In the genomic region with DNA sequence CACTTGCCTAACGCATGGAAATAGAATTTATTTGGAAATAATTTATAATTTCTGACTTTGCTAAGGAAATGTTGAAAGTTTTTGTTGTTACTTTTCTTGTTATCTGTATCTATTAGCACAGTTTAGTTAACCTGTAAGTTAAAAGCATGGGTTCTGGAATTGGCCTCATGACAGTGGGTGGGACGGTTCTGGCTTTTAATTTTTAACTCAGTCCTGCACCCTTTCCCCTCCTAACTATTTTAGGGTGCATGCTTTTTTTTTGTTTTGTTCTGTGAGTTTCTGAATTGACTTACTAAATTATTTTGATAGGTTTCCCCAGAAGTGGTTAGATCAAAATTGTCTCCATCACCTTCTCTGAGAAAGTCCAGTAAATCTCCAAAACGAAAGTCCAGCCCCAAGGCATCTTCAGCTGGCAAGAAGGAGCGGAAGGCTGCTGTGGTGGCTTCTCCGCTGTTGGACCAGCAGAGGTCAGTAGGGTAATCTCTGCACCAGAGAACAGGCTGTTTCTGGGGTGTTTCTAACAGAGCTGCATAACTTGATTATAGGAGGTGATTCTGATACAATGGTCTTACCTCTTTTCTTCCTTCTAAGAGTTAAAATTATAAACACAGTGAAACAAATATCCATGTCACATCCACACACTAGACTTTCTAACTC, we compare ENCODE assay signal across 12 mouse cellular contexts. TPM values are rescaled to one million over a fixed set of nuclear protein-coding genes. Genes with fewer than 3 reads are reported as not detected.
DNase-seq lines count a peak whose midpoint lies in the region; ATAC-seq and TF ChIP-seq lines count a peak whose summit lies in the region.
"Had no signal": no experiment of that assay in that cellular context is flagged by ENCODE, and none has a peak within 500 bp of the region (broad histone marks: within the 10 kb centered on the region; RNA-seq: fewer than 3 reads in every experiment).

No protein-coding gene starts in this region.

- no peak for ATAC-seq in CD4-positive, CD25-positive, alpha-beta regulatory T cell, adult 4 months
- no peak for ATAC-seq in limb, embryonic 14.5 days (ENCODE audit: low FRiP score, low read depth)

- H3K36me3 ChIP-seq in limb, embryonic 14.5 days (ENCODE audit: control insufficient read depth, insufficient read depth, low read length): peaks cover 9% of the 10 kb centered on the region; the same call in 1 of the 2 replicates
- peaks cover 10% of the 10 kb centered on the region; the same call in 1 of the 2 replicates for H3K36me3 ChIP-seq in limb, embryonic 10.5 days

- H3K9ac ChIP-seq in limb, embryonic 14.5 days (ENCODE audit: low read depth, low read length, severe bottlenecking): no peak overlapping the region
- H3K9ac ChIP-seq: embryonic facial prominence, embryonic 13.5 days had no signal

- H3K27me3 ChIP-seq in limb, embryonic 14.5 days (ENCODE audit: control insufficient read depth, insufficient read depth, low read length): no peaks in the 10 kb centered on the region
- H3K27me3 ChIP-seq in limb, embryonic 10.5 days (ENCODE audit: low read depth, poor library complexity, severe bottlenecking): no peaks in the 10 kb centered on the region
- H3K27me3 ChIP-seq: embryonic facial prominence, embryonic 13.5 days had no signal

- H3K27ac ChIP-seq in limb, embryonic 14.5 days (replicated peaks; ENCODE audit: low read depth, low read length): no peak overlapping the region
- H3K27ac ChIP-seq in limb, embryonic 10.5 days: no peak overlapping the region
- H3K27ac ChIP-seq in olfactory bulb, adult 2 months (ENCODE audit: insufficient read depth, low read depth, low read length): no peak overlapping the region
- H3K27ac ChIP-seq: embryonic facial prominence, embryonic 13.5 days had no signal

- DNase-seq in CD4-positive, CD25-positive, alpha-beta regulatory T cell, adult 2 months (ENCODE audit: low read depth, low spot score): peak; percentile 4
- DNase-seq in limb, embryonic 14.5 days (ENCODE audit: low spot score): peak; percentile 30
- no peak for DNase-seq in limb, embryonic 10.5 days (ENCODE audit: low spot score)
- DNase-seq in embryo, embryonic 9.5 days (ENCODE audit: extremely low spot score): peak; percentile 14
- no peak for DNase-seq in adrenal gland, postnatal 10 days
- no peak for DNase-seq in heart, adult 9 months (ENCODE audit: low spot score in 2 of 2)
- DNase-seq: adrenal gland, postnatal 25 days; heart, adult 18-20 months; thymus, postnatal 14 days had no signal

- no peaks in the 10 kb centered on the region for H3K4me1 ChIP-seq in limb, embryonic 14.5 days (ENCODE audit: control insufficient read depth, insufficient read depth, low read length)
- no peaks in the 10 kb centered on the region for H3K4me1 ChIP-seq in limb, embryonic 10.5 days
- no peaks in the 10 kb centered on the region for H3K4me1 ChIP-seq in olfactory bulb, adult 2 months (ENCODE audit: control insufficient read depth, insufficient read depth, low read length)
- H3K4me1 ChIP-seq: embryonic facial prominence, embryonic 13.5 days had no signal

- H3K9me3 ChIP-seq in limb, embryonic 14.5 days (ENCODE audit: control insufficient read depth, low read length): no peaks in the 10 kb centered on the region
- no peaks in the 10 kb centered on the region for H3K9me3 ChIP-seq in limb, embryonic 10.5 days (replicated peaks)
- H3K9me3 ChIP-seq: embryonic facial prominence, embryonic 13.5 days had no signal

- no peak overlapping the region for H3K4me3 ChIP-seq in limb, embryonic 14.5 days (replicated peaks; ENCODE audit: low read length)
- no peak overlapping the region for H3K4me3 ChIP-seq in limb, embryonic 10.5 days
- no peak overlapping the region for H3K4me3 ChIP-seq in olfactory bulb, adult 2 months (ENCODE audit: insufficient read depth, low read depth, low read length)
- H3K4me3 ChIP-seq: embryonic facial prominence, embryonic 13.5 days had no signal

- TF ChIP-seq CTCF in olfactory bulb, adult 2 months (IDR thresholded peaks at IDR 0.05; ENCODE audit: insufficient read depth, low read depth, low read length): peak; percentile 30; the same call in 1 of the 2 replicates

- 60% methylated on average over 5 of the region's 5 CpGs for WGBS in limb, embryonic 14.5 days
- 71% methylated on average over 5 of the region's 5 CpGs for WGBS in limb, embryonic 10.5 days
- WGBS in olfactory bulb, adult 2 months: 53% methylated on average over 5 of the region's 5 CpGs

- TF ChIP-seq POLR2A in limb, embryonic 14.5 days (IDR thresholded peaks at IDR 0.05; ENCODE audit: borderline replicate concordance, extremely low read depth, insufficient read depth, insufficient read length): no peak
- TF ChIP-seq POLR2A in olfactory bulb, adult 2 months (IDR thresholded peaks at IDR 0.05; ENCODE audit: insufficient read depth, low read depth, low read length): no peak

- H3K4me2 ChIP-seq in limb, embryonic 14.5 days (replicated peaks; ENCODE audit: low read depth, low read length, severe bottlenecking): no peak overlapping the region
- H3K4me2 ChIP-seq: embryonic facial prominence, embryonic 13.5 days had no signal

RNA-seq across cellular contexts. Expression of a gene that starts 25.3 kb away (rescaled TPM):
- 10 to 100 TPM; 21.7 to 23.9 TPM for polyA plus RNA-seq in CD4-positive, CD25-positive, alpha-beta regulatory T cell, adult 4 months (2017; shearing (Covaris generic))
- polyA plus RNA-seq in limb, embryonic 14.5 days (2012; rRNA removed): 19.5 and 24.8 TPM in 2 replicates
- polyA plus RNA-seq in limb, embryonic 14.5 days (2014; fragmentation: Nextera tagmentation; extraction: Ambion mirVana): 26.5 and 32.2 TPM in 2 replicates
- polyA plus RNA-seq in limb, embryonic 10.5 days (2016; fragmentation: Nextera tagmentation; extraction: Ambion mirVana): 34.0 and 38.9 TPM in 2 replicates
- polyA plus RNA-seq in olfactory bulb, adult 2 months (2012; ENCODE audit: insufficient read depth, insufficient read length, low replicate concordance, missing spikeins): 82.1 and 1,060 TPM in 2 replicates
- 10 to 100 TPM; 24.8 to 29.4 TPM for total RNA-seq in adrenal gland, postnatal 10 days (2021)

Comparison
In these comparisons a context has a peak if more than half of its experiments do, and no peak if none do; other contexts are left out.
1. DNase-seq: peak in CD4-positive, CD25-positive, alpha-beta regulatory T cell, adult 2 months (single experiment), limb, embryonic 14.5 days (single experiment) and embryo, embryonic 9.5 days (single experiment); none in limb, embryonic 10.5 days (single experiment), adrenal gland, postnatal 10 days (single experiment) and heart, adult 9 months (0 of 2).